Mouse (Mus musculus) heart, embryonic 10.5 days (tissue): ENCODE data around the gene Slc2a1. TPM values are rescaled to one million over a fixed set of nuclear protein-coding genes. Genes with fewer than 3 reads are reported as not detected.

Experiments used
- DNase-seq: peaks from one replicate; pipeline ENCODE4 v3.0.0-alpha.2; 2017; ENCODE audit warnings: low spot score
- H3K27ac ChIP-seq: fragments of 300-500 bp; sonication (generic); 2 replicates; pipeline ENCODE4 v1.5.1; 2016; ENCODE audit warnings: mild to moderate bottlenecking
- H3K27me3 ChIP-seq: fragments of 300-500 bp; sonication (generic); 2 replicates; pipeline ENCODE4 v1.6.1; 2016; ENCODE audit warnings: mild to moderate bottlenecking; ENCODE audit not compliant: poor library complexity, insufficient read depth, severe bottlenecking
- H3K36me3 ChIP-seq: fragments of 300-500 bp; sonication (generic); 2 replicates; pipeline ENCODE4 v1.6.1; 2016; ENCODE audit warnings: mild to moderate bottlenecking, moderate library complexity
- H3K4me1 ChIP-seq: fragments of 300-500 bp; sonication (generic); 2 replicates; pipeline ENCODE4 v1.6.1; 2016; ENCODE audit warnings: mild to moderate bottlenecking
- H3K4me3 ChIP-seq: fragments of 300-500 bp; sonication (generic); 2 replicates; pipeline ENCODE4 v1.5.1; 2016; ENCODE audit warnings: mild to moderate bottlenecking, moderate library complexity
- H3K9me3 ChIP-seq: fragments of 300-500 bp; sonication (generic); 2 replicates; pipeline ENCODE4 v1.6.1; 2016; ENCODE audit warnings: mild to moderate bottlenecking, moderate library complexity
- WGBS: fragments of 180-500 bp; shearing (Covaris S2); methylation state at CpG from one replicate; pipeline ENCODE4 v1.1.7; 2016; 5-methylcytosine and 5-hydroxymethylcytosine counted together
- polyA plus RNA-seq: library from polyadenylated mRNA; unstranded; fragments of >200 nt; fragmentation: Nextera tagmentation; extraction: Ambion mirVana; gene quantifications from 2 replicates; pipeline ENCODE4 v1.2.1, GENCODE M21; 2016

Gene Slc2a1
- polyA plus RNA-seq, 1 experiment from 2014 or later, result 549 TPM

GRCm38 (mm10) chr4:119121249-119121648, 12.7 kb downstream of the Slc2a1 start:
- Histone ChIP-seq H3K9me3 (no peaks in the 10 kb centered on the region), H3K27me3 (no peaks in the 10 kb centered on the region), H3K4me1 (peaks cover 98% of the 10 kb centered on the region), H3K36me3 (peaks cover 88% of the 10 kb centered on the region), H3K27ac (peak overlapping the region; percentile 63; the same call in 1 of the 2 replicates), H3K4me3 (no peak overlapping the region)
- 43% methylated on average over 4 of the region's 4 CpGs for WGBS
- DNase-seq, result no peak

GRCm38 (mm10) chr4:119124771-119125273, 16.3 kb downstream of the Slc2a1 start:
- no peaks in the 10 kb centered on the region for H3K27me3 ChIP-seq
- H3K4me1 ChIP-seq, result peaks cover 93% of the 10 kb centered on the region
- H3K4me3 ChIP-seq, result no peak overlapping the region
- H3K27ac ChIP-seq, result peak overlapping the region; percentile 39; the same call in 1 of the 2 replicates
- DNase-seq, result no peak
- H3K36me3 ChIP-seq, result peaks cover 98% of the 10 kb centered on the region
- no peaks in the 10 kb centered on the region for H3K9me3 ChIP-seq
- WGBS, result 38% methylated on average over 2 of the region's 2 CpGs

DNA sequence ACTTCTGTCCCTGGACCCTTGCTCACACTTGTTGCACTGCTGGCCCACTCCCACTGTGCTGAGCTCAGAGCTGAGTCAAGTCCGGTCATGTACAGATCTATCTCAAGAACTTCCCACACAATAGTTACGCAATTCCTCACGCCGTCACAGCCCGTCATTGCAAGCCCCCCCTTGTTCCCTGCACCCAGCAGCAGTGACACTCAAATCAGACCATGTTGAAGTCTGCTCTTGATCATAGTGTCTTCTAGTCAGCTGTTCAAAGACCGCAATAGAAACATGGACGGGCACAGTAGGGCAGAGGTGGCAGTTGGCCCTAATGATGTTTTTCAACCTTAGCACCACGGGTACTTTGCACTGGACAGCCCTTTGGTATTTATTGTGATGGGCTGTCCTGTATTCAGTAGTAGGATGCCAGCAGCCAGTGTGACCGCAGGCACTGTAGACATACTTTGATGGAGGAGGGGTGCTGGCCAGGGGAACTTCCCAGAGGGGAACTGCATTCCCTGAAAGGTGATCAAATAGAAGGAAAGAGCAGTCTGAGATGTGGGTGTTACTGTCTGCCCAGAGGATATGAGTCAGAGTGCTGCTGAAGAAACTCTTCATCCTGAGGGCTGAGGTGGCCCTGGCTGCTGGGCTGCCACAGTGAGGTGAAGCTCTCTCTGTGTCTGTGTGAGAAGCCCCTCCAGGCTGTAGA, 17.2 kb downstream of the Slc2a1 start:
- DNase-seq, result no peak
- Histone ChIP-seq H3K27ac (peak overlapping the region; percentile 65; the same call in 1 of the 2 replicates), H3K9me3 (no peaks in the 10 kb centered on the region), H3K4me3 (no peak overlapping the region), H3K27me3 (no peaks in the 10 kb centered on the region), H3K4me1 (peaks cover 84% of the 10 kb centered on the region), H3K36me3 (peaks cover 98% of the 10 kb centered on the region)
- WGBS, result 68% methylated on average over 9 of the region's 9 CpGs

DNA sequence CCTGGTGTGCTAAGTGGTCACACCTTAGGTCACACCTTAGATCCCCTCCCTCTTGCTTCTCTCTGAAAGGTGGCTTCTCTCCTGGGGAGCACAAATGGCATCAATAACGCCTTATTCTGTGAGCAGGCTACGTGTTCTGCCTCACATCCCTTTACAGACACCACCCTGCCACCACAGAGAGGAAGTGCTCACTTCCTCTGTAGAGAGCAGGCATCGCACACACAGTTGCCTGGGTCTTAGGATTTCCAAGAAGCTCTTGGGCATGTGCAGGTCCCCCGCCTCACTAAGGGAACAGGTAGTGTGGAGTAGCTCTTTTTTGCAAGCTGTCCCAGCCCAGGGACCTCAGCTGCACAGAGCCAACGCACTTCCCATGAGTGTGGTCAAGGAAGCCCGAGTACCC, 18.7 kb downstream of the Slc2a1 start:
- H3K9me3 ChIP-seq, result no peaks in the 10 kb centered on the region
- H3K27me3 ChIP-seq, result no peaks in the 10 kb centered on the region
- H3K36me3 ChIP-seq, result peaks cover 98% of the 10 kb centered on the region
- H3K27ac ChIP-seq, result peak overlapping the region; percentile 65
- 52% methylated on average over 6 of the region's 6 CpGs for WGBS
- H3K4me1 ChIP-seq, result peaks cover 69% of the 10 kb centered on the region
- no peak overlapping the region for H3K4me3 ChIP-seq
- no peak for DNase-seq

DNA sequence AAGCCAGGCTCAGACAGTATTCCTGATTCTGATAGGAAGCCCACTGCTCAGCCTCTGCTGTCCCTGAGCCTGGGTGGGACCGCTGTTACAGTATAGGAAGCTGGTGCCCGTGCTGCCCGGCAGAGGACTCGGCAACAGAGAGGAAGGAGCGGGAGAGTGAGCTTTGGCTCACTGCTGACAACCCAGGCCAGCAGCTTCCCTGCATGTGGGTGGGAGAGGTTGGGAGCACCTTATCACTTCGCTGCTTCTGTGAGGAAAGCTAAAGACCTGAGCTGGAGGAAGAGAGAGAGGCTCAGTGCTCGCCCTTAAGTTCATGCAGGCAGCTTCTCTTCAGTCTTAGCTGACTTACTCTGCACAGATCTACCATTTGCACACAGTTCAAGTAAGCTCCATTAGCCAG, 20.0 kb downstream of the Slc2a1 start:
- no peak for DNase-seq
- 55% methylated on average over 7 of the region's 7 CpGs for WGBS
- Histone ChIP-seq H3K27ac (peak overlapping the region; percentile 32; the same call in 1 of the 2 replicates), H3K27me3 (no peaks in the 10 kb centered on the region), H3K9me3 (no peaks in the 10 kb centered on the region), H3K36me3 (peaks cover 98% of the 10 kb centered on the region), H3K4me3 (no peak overlapping the region), H3K4me1 (peaks cover 55% of the 10 kb centered on the region)

DNA sequence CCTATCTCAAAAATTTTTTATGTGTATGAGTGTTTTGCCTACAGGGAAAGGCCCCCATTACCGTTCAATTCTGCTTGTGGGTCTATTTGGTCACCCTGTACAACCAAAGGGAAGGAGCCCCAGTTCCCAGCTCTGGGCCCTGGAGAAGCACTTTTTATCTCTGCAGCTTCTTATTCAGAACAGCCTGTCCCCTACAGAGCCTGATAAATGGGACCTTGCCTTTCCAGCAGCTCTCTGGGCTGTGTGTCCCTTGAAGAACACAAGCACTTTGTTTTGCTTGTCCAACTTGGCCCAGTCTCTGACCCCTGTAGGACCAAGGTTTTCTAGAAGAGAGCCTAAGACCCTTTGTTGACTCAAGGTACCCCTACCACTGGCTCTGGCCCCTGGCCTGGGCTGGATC, 20.6 kb downstream of the Slc2a1 start:
- Histone ChIP-seq H3K36me3 (peaks cover 99% of the 10 kb centered on the region), H3K27me3 (no peaks in the 10 kb centered on the region), H3K9me3 (no peaks in the 10 kb centered on the region), H3K4me3 (no peak overlapping the region), H3K27ac (no peak overlapping the region), H3K4me1 (peaks cover 50% of the 10 kb centered on the region)
- DNase-seq, result no peak
- WGBS, result 91% methylated on average over 1 of the region's 1 CpGs

DNA sequence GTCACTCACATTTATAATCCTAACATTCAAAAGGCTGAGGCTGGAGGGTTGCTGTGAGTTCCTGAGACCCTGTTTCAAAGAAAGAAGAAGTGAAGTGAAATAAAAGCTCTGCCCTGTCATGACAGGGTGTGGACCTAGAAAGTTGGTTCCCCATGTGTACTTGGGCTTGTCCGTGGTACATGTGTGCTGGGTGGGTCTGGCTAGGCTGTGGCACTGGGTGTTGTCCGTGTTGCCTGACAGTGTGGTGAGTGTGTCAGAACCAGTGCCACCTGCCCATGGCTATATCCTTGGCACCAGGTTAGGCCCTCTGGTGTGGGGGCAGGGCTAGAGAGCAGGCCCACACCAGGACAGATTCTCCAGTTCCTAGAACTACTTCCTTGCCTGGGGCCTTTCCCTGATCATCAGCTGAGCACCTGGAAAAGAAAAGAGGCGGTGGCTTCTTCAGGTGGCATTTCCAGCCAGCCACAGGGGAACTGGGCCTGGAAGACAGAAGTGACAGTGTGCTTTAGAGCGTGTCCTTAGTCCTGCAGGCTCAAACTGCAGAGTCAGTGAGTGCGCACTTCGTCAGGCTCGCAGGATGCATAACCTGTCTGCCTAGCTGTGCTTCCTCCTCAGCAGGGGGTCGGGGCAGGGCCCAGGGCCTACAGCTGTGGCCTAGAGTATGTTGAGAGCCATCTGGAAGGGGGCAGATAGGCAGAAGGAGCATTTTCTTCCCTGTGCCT, 22.8 kb downstream of the Slc2a1 start:
- Histone ChIP-seq H3K9me3 (no peaks in the 10 kb centered on the region), H3K27ac (no peak overlapping the region), H3K36me3 (peaks cover 100% of the 10 kb centered on the region), H3K4me1 (peaks cover 27% of the 10 kb centered on the region), H3K27me3 (no peaks in the 10 kb centered on the region), H3K4me3 (no peak overlapping the region)
- 84% methylated on average over 8 of the region's 8 CpGs for WGBS
- no peak for DNase-seq

- Histone ChIP-seq H3K4me3 (no peak overlapping the region), H3K27me3 (no peaks in the 10 kb centered on the region), H3K36me3 (peaks cover 100% of the 10 kb centered on the region), H3K27ac (no peak overlapping the region), H3K9me3 (no peaks in the 10 kb centered on the region), H3K4me1 (peaks cover 21% of the 10 kb centered on the region)
- no peak for DNase-seq
- 95% methylated on average over 13 of the region's 13 CpGs for WGBS
These were observed 24.8 kb downstream of the Slc2a1 start for GRCm38 (mm10) chr4:119133306-119133705.

DNA sequence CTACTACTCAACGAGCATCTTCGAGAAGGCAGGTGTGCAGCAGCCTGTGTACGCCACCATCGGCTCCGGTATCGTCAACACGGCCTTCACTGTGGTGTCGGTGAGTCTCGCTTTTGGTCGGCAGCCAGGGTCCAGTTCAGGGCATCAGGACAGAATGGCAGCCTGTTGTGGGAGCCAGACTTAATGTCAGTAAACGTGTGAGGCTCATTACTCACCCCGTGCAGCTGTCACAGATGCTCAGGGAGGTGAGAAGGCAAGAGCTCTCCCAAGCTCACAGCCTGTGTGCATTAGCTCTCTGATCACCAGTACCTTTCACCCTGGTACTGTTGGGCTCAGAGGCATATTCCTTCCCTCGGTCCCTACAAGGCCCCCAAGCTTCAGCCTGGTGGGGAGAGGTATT, 25.3 kb downstream of the Slc2a1 start:
- Histone ChIP-seq H3K4me3 (no peak overlapping the region), H3K27ac (no peak overlapping the region), H3K9me3 (no peaks in the 10 kb centered on the region), H3K27me3 (no peaks in the 10 kb centered on the region), H3K36me3 (peaks cover 95% of the 10 kb centered on the region), H3K4me1 (peaks cover 18% of the 10 kb centered on the region)
- DNase-seq, result no peak
- 94% methylated on average over 13 of the region's 13 CpGs for WGBS

GRCm38 (mm10) chr4:119137313-119137712, 28.8 kb downstream of the Slc2a1 start:
- Histone ChIP-seq H3K36me3 (peaks cover 60% of the 10 kb centered on the region), H3K27ac (0 out of 2 replicates have a peak overlapping the region, but pooled peaks have one; percentile 16), H3K27me3 (no peaks in the 10 kb centered on the region), H3K4me1 (peaks cover 26% of the 10 kb centered on the region), H3K9me3 (no peaks in the 10 kb centered on the region), H3K4me3 (no peak overlapping the region)
- WGBS, result 58% methylated on average over 8 of the region's 8 CpGs
- DNase-seq, result no peak

GRCm38 (mm10) chr4:119138171-119138570, 29.7 kb downstream of the Slc2a1 start:
- Histone ChIP-seq H3K4me3 (peak overlapping the region; percentile 3; the same call in 1 of the 2 replicates), H3K36me3 (peaks cover 51% of the 10 kb centered on the region), H3K9me3 (no peaks in the 10 kb centered on the region), H3K27me3 (no peaks in the 10 kb centered on the region; the same call in 1 of the 2 replicates), H3K27ac (peak overlapping the region; percentile 62), H3K4me1 (peaks cover 29% of the 10 kb centered on the region)
- peak; percentile 91 for DNase-seq
- 8% methylated on average over 18 of the region's 18 CpGs for WGBS

- 63% methylated on average over 8 of the region's 8 CpGs for WGBS
- DNase-seq, result no peak
- Histone ChIP-seq H3K4me3 (no peak overlapping the region), H3K36me3 (peaks cover 45% of the 10 kb centered on the region), H3K9me3 (no peaks in the 10 kb centered on the region), H3K27me3 (peaks cover 6% of the 10 kb centered on the region), H3K27ac (no peak overlapping the region), H3K4me1 (peaks cover 29% of the 10 kb centered on the region)
These were observed 30.3 kb downstream of the Slc2a1 start for GRCm38 (mm10) chr4:119138776-119139175.

GRCm38 (mm10) chr4:119140126-119140525, 31.6 kb downstream of the Slc2a1 start:
- 44% methylated on average over 3 of the region's 3 CpGs for WGBS
- Histone ChIP-seq H3K27ac (no peak overlapping the region), H3K4me3 (no peak overlapping the region), H3K36me3 (peaks cover 32% of the 10 kb centered on the region), H3K27me3 (peaks cover 19% of the 10 kb centered on the region), H3K4me1 (peaks cover 29% of the 10 kb centered on the region), H3K9me3 (no peaks in the 10 kb centered on the region)
- no peak for DNase-seq
